23 mouse cellular contexts compared by ENCODE assay signal in the genomic region with DNA sequence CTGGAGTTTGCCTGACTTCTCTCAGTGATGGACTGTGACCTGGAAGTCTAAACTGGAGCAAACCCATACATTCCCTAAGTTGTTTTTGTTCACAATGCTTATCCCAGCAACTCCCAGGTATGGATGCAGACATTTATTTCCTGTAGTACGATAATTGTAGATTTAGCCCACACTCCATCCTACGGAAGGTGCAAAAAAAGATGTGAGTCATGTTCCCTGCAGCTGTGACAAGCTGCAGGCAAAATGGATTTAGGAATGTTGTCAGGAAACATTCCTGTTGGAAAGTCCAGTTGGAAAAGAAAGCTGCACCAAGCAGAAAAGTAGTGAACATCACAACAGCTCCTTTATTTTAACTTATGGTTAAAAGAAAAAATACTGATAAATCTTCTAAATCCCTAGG.
"Had no signal": no experiment of that assay in that cellular context is flagged by ENCODE, and none has a peak within 500 bp of the region (broad histone marks: within the 10 kb centered on the region; RNA-seq: fewer than 3 reads in every experiment).

No protein-coding gene starts in this region.

- H3K4me2 ChIP-seq: limb, embryonic 12.5 days; limb, embryonic 15.5 days; liver, embryonic 11.5 days; lung, embryonic 14.5 days; midbrain, embryonic 12.5 days; midbrain, embryonic 15.5 days; neural tube, embryonic 12.5 days; neural tube, embryonic 15.5 days had no signal

- H3K4me3 ChIP-seq: layer of hippocampus, adult 2 months; limb, embryonic 12.5 days; limb, embryonic 15.5 days; midbrain, embryonic 12.5 days; midbrain, embryonic 15.5 days; neural tube, embryonic 12.5 days; neural tube, embryonic 15.5 days had no signal

- ATAC-seq: intestine, postnatal 0 days; liver, postnatal 0 days; lung, postnatal 0 days; midbrain, embryonic 15.5 days had no signal

- H3K27ac ChIP-seq: kidney, postnatal 0 days; layer of hippocampus, adult 2 months; limb, embryonic 12.5 days; limb, embryonic 15.5 days; liver, embryonic 14.5 days; macrophage; midbrain, embryonic 12.5 days; midbrain, embryonic 15.5 days; neural tube, embryonic 12.5 days; neural tube, embryonic 15.5 days had no signal

- H3K9me3 ChIP-seq: limb, embryonic 15.5 days; midbrain, embryonic 15.5 days had no signal

- H3K4me1 ChIP-seq: midbrain, embryonic 12.5 days; midbrain, embryonic 15.5 days; neural tube, embryonic 12.5 days; neural tube, embryonic 15.5 days had no signal

- H3K9ac ChIP-seq: limb, embryonic 12.5 days; limb, embryonic 15.5 days; liver, embryonic 14.5 days; liver, postnatal 0 days; lung, embryonic 14.5 days; midbrain, embryonic 12.5 days; midbrain, embryonic 15.5 days; neural tube, embryonic 12.5 days; neural tube, embryonic 15.5 days had no signal

- H3K27me3 ChIP-seq: limb, embryonic 15.5 days; midbrain, embryonic 12.5 days; midbrain, embryonic 15.5 days; neural tube, embryonic 12.5 days; neural tube, embryonic 15.5 days had no signal

- H3K36me3 ChIP-seq: limb, embryonic 12.5 days; limb, embryonic 15.5 days; midbrain, embryonic 12.5 days; midbrain, embryonic 15.5 days; neural tube, embryonic 12.5 days; neural tube, embryonic 15.5 days had no signal

- DNase-seq: kidney, adult 2 months; kidney, postnatal 25 days; layer of hippocampus, adult 9-11 months; left cerebral cortex, postnatal 4 days; liver, postnatal 0 days; lung, embryonic 14.5 days; retina, postnatal 1 day; right cerebral cortex, postnatal 4 days; thymus, adult 18-20 months; thymus, postnatal 36 days had no signal
